Mouse (Mus musculus) stomach, embryonic 16.5 days (tissue): Measurements from ENCODE around the gene Plppr3. TPM values are rescaled to one million over a fixed set of nuclear protein-coding genes. Genes with fewer than 3 reads are reported as not detected.

ENCODE experiments used
- ATAC-seq: fragments of 200-750 bp; cut with Nextera tagmentation; 2 replicates; pipeline ENCODE4 v1.8.0; 2017; ENCODE audit warnings: moderate number of reproducible peaks, moderate TSS enrichment; ENCODE audit not compliant: insufficient read depth, low FRiP score
- H3K27ac ChIP-seq: fragments of 300-500 bp; sonication (generic); 2 replicates; pipeline ENCODE4 v1.5.1; 2014; ENCODE audit warnings: low read length
- H3K27me3 ChIP-seq: fragments of 300-500 bp; sonication (generic); 2 replicates; pipeline ENCODE4 v1.6.1; 2014; ENCODE audit warnings: low read length, control low read depth, mixed read lengths; ENCODE audit not compliant: control insufficient read depth, insufficient read depth
- H3K36me3 ChIP-seq: fragments of 300-500 bp; sonication (generic); 2 replicates; pipeline ENCODE4 v1.6.1; 2014; ENCODE audit warnings: low read length; ENCODE audit not compliant: control insufficient read depth, insufficient read depth
- H3K4me1 ChIP-seq: fragments of 300-500 bp; sonication (generic); 2 replicates; pipeline ENCODE4 v1.6.1; 2014; ENCODE audit warnings: low read length, control low read depth, mixed read lengths; ENCODE audit not compliant: control insufficient read depth, insufficient read depth
- H3K4me2 ChIP-seq: fragments of 300-500 bp; sonication (generic); 2 replicates; pipeline ENCODE4 v1.6.1; 2014; ENCODE audit warnings: low read depth, low read length, mixed read lengths
- H3K4me3 ChIP-seq: fragments of 300-500 bp; sonication (generic); replicated peaks from 2 replicates; pipeline ENCODE4 v1.5.1; 2014; ENCODE audit warnings: mild to moderate bottlenecking, low read length
- H3K9ac ChIP-seq: fragments of 300-500 bp; sonication (generic); 2 replicates; pipeline ENCODE4 v1.6.1; 2014; ENCODE audit warnings: low read length
- H3K9me3 ChIP-seq: fragments of 300-500 bp; sonication (generic); replicated peaks from 2 replicates; pipeline ENCODE4 v1.6.1; 2016; ENCODE audit warnings: low read length, control low read depth; ENCODE audit not compliant: control insufficient read depth
- WGBS: fragments of 180-500 bp; shearing (Covaris S2); extraction: QIAGEN DNeasy Blood & Tissue Kit; methylation state at CpG from one replicate; pipeline ENCODE4 v1.1.7; 2014; 5-methylcytosine and 5-hydroxymethylcytosine counted together
- polyA plus RNA-seq: library from polyadenylated mRNA; unstranded; fragments of >200 nt; fragmentation: Nextera tagmentation; extraction: Ambion mirVana; gene quantifications from 2 replicates; pipeline ENCODE4 v1.2.1, GENCODE M21; 2015

Plppr3 gene
- polyA plus RNA-seq, 1 experiment from 2014 or later: 28.7 TPM

GRCm38 (mm10) chr10:79857894-79858293 is 16.5 kb downstream of the Plppr3 start:
- peaks cover 37% of the 10 kb centered on the region for H3K4me1 ChIP-seq
- H3K36me3 ChIP-seq: peaks cover 35% of the 10 kb centered on the region
- WGBS: 57% methylated on average over 2 of the region's 2 CpGs
- H3K27me3 ChIP-seq: no peaks in the 10 kb centered on the region
- ATAC-seq: no peak
- H3K4me2 ChIP-seq: peak overlapping the region; percentile 89
- H3K4me3 ChIP-seq: peak overlapping the region; percentile 97
- peak overlapping the region; percentile 99 for H3K9ac ChIP-seq
- peak overlapping the region; percentile 52 for H3K27ac ChIP-seq
- H3K9me3 ChIP-seq: no peaks in the 10 kb centered on the region

- Histone ChIP-seq H3K27me3 (no peaks in the 10 kb centered on the region), H3K36me3 (peaks cover 31% of the 10 kb centered on the region), H3K4me2 (peak overlapping the region; percentile 89), H3K9ac (peak overlapping the region; percentile 99), H3K4me1 (peaks cover 42% of the 10 kb centered on the region), H3K27ac (peak overlapping the region; percentile 100), H3K9me3 (no peaks in the 10 kb centered on the region), H3K4me3 (peak overlapping the region; percentile 97)
- ATAC-seq: no peak
- WGBS: 2% methylated on average over 4 of the region's 4 CpGs
These were observed 17.0 kb downstream of the Plppr3 start for GRCm38 (mm10) chr10:79857452-79857811.

- WGBS: 21% methylated on average over 7 of the region's 7 CpGs
- Histone ChIP-seq H3K27ac (peak overlapping the region; percentile 100), H3K4me2 (peak overlapping the region; percentile 89), H3K9me3 (no peaks in the 10 kb centered on the region), H3K27me3 (no peaks in the 10 kb centered on the region), H3K4me3 (peak overlapping the region; percentile 97), H3K4me1 (peaks cover 47% of the 10 kb centered on the region), H3K9ac (peak overlapping the region; percentile 99), H3K36me3 (peaks cover 25% of the 10 kb centered on the region)
- no peak for ATAC-seq
These were observed 17.6 kb downstream of the Plppr3 start for GRCm38 (mm10) chr10:79856704-79857451.

GRCm38 (mm10) chr10:79856280-79856679 is 18.2 kb downstream of the Plppr3 start:
- H3K4me1 ChIP-seq: peaks cover 53% of the 10 kb centered on the region
- H3K9ac ChIP-seq: peak overlapping the region; percentile 99
- WGBS: 19% methylated on average over 6 of the region's 6 CpGs
- peak overlapping the region; percentile 97 for H3K4me3 ChIP-seq
- peaks cover 20% of the 10 kb centered on the region for H3K36me3 ChIP-seq
- ATAC-seq: no peak
- H3K27ac ChIP-seq: peak overlapping the region; percentile 100
- no peaks in the 10 kb centered on the region for H3K9me3 ChIP-seq
- peak overlapping the region; percentile 89 for H3K4me2 ChIP-seq
- no peaks in the 10 kb centered on the region for H3K27me3 ChIP-seq

GRCm38 (mm10) chr10:79855558-79856184 is 18.8 kb downstream of the Plppr3 start:
- peak overlapping the region; percentile 89 for H3K4me2 ChIP-seq
- WGBS: 2% methylated on average over 10 of the region's 10 CpGs
- H3K27me3 ChIP-seq: no peaks in the 10 kb centered on the region
- H3K4me1 ChIP-seq: peaks cover 56% of the 10 kb centered on the region
- no peak for ATAC-seq
- peak overlapping the region; percentile 97 for H3K4me3 ChIP-seq
- no peaks in the 10 kb centered on the region for H3K9me3 ChIP-seq
- H3K9ac ChIP-seq: peak overlapping the region; percentile 99
- peak overlapping the region; percentile 100 for H3K27ac ChIP-seq
- peaks cover 16% of the 10 kb centered on the region for H3K36me3 ChIP-seq

- Histone ChIP-seq H3K9ac (peak overlapping the region; percentile 99), H3K27me3 (no peaks in the 10 kb centered on the region), H3K4me2 (peak overlapping the region; percentile 89), H3K4me1 (peaks cover 56% of the 10 kb centered on the region), H3K36me3 (peaks cover 9% of the 10 kb centered on the region), H3K4me3 (peak overlapping the region; percentile 97), H3K27ac (peak overlapping the region; percentile 100), H3K9me3 (no peaks in the 10 kb centered on the region)
- ATAC-seq: peak; percentile 3; the same call in 1 of the 2 replicates
- WGBS: under 1% methylated on average over 82 of the region's 83 CpGs
These were observed 19.5 kb downstream of the Plppr3 start for GRCm38 (mm10) chr10:79854801-79855541.

- Histone ChIP-seq H3K27ac (peak within 1 kb of the TSS; percentile 100), H3K4me1 (peaks cover 55% of the 10 kb centered on the region), H3K9ac (peak within 1 kb of the TSS; percentile 99), H3K4me3 (peak within 1 kb of the TSS; percentile 97), H3K4me2 (peak within 1 kb of the TSS; percentile 91), H3K9me3 (no peaks in the 10 kb centered on the region), H3K36me3 (peaks cover under 1% of the 10 kb centered on the region), H3K27me3 (no peaks in the 10 kb centered on the region)
- ATAC-seq: peak; percentile 92
- WGBS: under 1% methylated on average over 75 of the region's 75 CpGs
These were observed 20.3 kb downstream of the Plppr3 start, which contains the start of gene Ptbp1 for GRCm38 (mm10) chr10:79853860-79854795. Gene Ptbp1 (plus strand): TSS chr10:79854427.

- peak overlapping the region; percentile 97 for H3K4me3 ChIP-seq
- no peaks in the 10 kb centered on the region for H3K36me3 ChIP-seq
- WGBS: under 1% methylated on average over 15 of the region's 15 CpGs
- H3K4me2 ChIP-seq: peak overlapping the region; percentile 91
- peak; percentile 66 for ATAC-seq
- H3K27me3 ChIP-seq: no peaks in the 10 kb centered on the region
- H3K4me1 ChIP-seq: peaks cover 47% of the 10 kb centered on the region
- H3K27ac ChIP-seq: peak overlapping the region; percentile 100
- H3K9ac ChIP-seq: peak overlapping the region; percentile 84
- H3K9me3 ChIP-seq: no peaks in the 10 kb centered on the region
These were observed 21.0 kb downstream of the Plppr3 start for GRCm38 (mm10) chr10:79853392-79853791.
